Mouse (Mus musculus) retina, postnatal 1 day (tissue): Measurements from ENCODE around the gene Lce3e.

Experiments used
- DNase-seq: peaks from one replicate; pipeline ENCODE4 v3.0.0-alpha.2; 2012

Gene Lce3e

GRCm38 (mm10) chr3:92966761-92967160, at the start of gene Lce3e:
Gene Lce3e, plus strand, starts transcription at chr3:92967061.
- no peak for DNase-seq

- DNase-seq, result peak; percentile 19
Measured at GRCm38 (mm10) chr3:92920364-92920763, 46.5 kb upstream of the Lce3e start.

GRCm38 (mm10) chr3:92926130-92926529, 40.7 kb upstream of the Lce3e start, which contains the start of gene Lce3a:
Gene Lce3a, minus strand, starts transcription at chr3:92926230.
- no peak for DNase-seq

GRCm38 (mm10) chr3:92932679-92933078, 34.2 kb upstream of the Lce3e start, which contains the start of gene Lce3b:
Gene Lce3b, plus strand, starts transcription at chr3:92932979.
- DNase-seq, result no peak

GRCm38 (mm10) chr3:92944186-92944585, 22.7 kb upstream of the Lce3e start, which contains the start of gene Lce3c:
Gene Lce3c, plus strand, starts transcription at chr3:92944486.
- no peak for DNase-seq

- DNase-seq, result no peak
Measured at GRCm38 (mm10) chr3:92957090-92957489, 9.8 kb upstream of the Lce3e start, which contains the start of gene Lce3d. Gene Lce3d, plus strand, starts transcription at chr3:92957390.

- DNase-seq, result no peak
Measured at GRCm38 (mm10) chr3:92978484-92978883, 11.6 kb downstream of the Lce3e start.

GRCm38 (mm10) chr3:92991926-92992325, 25.1 kb downstream of the Lce3e start, which contains the start of gene Lce3f:
Gene Lce3f, plus strand, starts transcription at chr3:92992226.
- no peak for DNase-seq

GRCm38 (mm10) chr3:92998691-92999090, 31.8 kb downstream of the Lce3e start:
- peak; percentile 76 for DNase-seq

- DNase-seq, result no peak
Measured at GRCm38 (mm10) chr3:93000621-93001020, 33.8 kb downstream of the Lce3e start.

GRCm38 (mm10) chr3:93002843-93003242, 36.0 kb downstream of the Lce3e start:
- DNase-seq, result peak; percentile 11

- DNase-seq, result peak; percentile 76
Measured at GRCm38 (mm10) chr3:93014378-93014801, 47.5 kb downstream of the Lce3e start.

GRCm38 (mm10) chr3:93014871-93015270, 48.0 kb downstream of the Lce3e start:
- DNase-seq, result no peak

GRCm38 (mm10) chr3:93015460-93016104, 48.7 kb downstream of the Lce3e start, which contains the start of gene Crct1:
Gene Crct1, minus strand, starts transcription at chr3:93015687.
- peak; percentile 3 for DNase-seq
